Mouse (Mus musculus) adrenal gland, postnatal 25 days (tissue): ENCODE measurements around the gene Cnnm3. TPM values are rescaled to one million over a fixed set of nuclear protein-coding genes. Genes with fewer than 3 reads are reported as not detected.

ENCODE experiments used
- microRNA-seq, 2 experiments: library from miRNA; unstranded; fragments of <30 nt; microRNA quantifications; one replicate each; pipeline ENCODE4 v1.2.0; 2021
- total RNA-seq: library from RNA; stranded (reverse); gene quantifications from 2 replicates; pipeline ENCODE4 v1.2.3, GENCODE M21; 2021

Cnnm3 gene
- total RNA-seq, 1 experiment from 2014 or later = 53.2 TPM

Small RNAs within 50 kb of the gene (microRNA-seq; reads per million reads assigned to microRNA genes)
- 0 reads per million in 2 experiments for gene Gm47280

Other genes with a start within 250 kb of the Cnnm3 start
- gene Neurl3, start 237.2 kb upstream of the Cnnm3 start, total RNA-seq = 4.3 and 4.6 TPM in 2 replicates
- 2.7 and 3.5 TPM in 2 replicates for gene Arid5a, start 204.1 kb upstream of the Cnnm3 start, total RNA-seq
- 102 and 103 TPM in 2 replicates for gene Kansl3, start 142.7 kb upstream of the Cnnm3 start, total RNA-seq
- not detected in 2 replicates for gene Fer1l5, start 139.6 kb upstream of the Cnnm3 start, total RNA-seq
- gene Lman2l, start 66.6 kb upstream of the Cnnm3 start, total RNA-seq = 49.1 and 54.0 TPM in 2 replicates
- 4.8 and 5.2 TPM in 2 replicates for gene Cnnm4, start 40.2 kb upstream of the Cnnm3 start, total RNA-seq
- 14.5 and 15.4 TPM in 2 replicates for gene Ankrd23, start 25.0 kb downstream of the Cnnm3 start, total RNA-seq
- gene Gm42417, start 27.6 kb downstream of the Cnnm3 start, total RNA-seq = not detected in 2 replicates
- gene Ankrd39, start 35.6 kb downstream of the Cnnm3 start, total RNA-seq = 16.5 and 19.7 TPM in 2 replicates
- 19.7 and 24.2 TPM in 2 replicates for gene Sema4c, start 46.5 kb downstream of the Cnnm3 start, total RNA-seq
- 0.67 TPM in 1 of 2 replicates, not detected in the other for gene Fam178b, start 171.3 kb downstream of the Cnnm3 start, total RNA-seq
- gene Cox5b, start 179.6 kb downstream of the Cnnm3 start, total RNA-seq = 788 and 983 TPM in 2 replicates
- not detected in 2 replicates for gene 4933424G06Rik, start 198.3 kb downstream of the Cnnm3 start, total RNA-seq
- 119 and 140 TPM in 2 replicates for gene Actr1b, start 202.6 kb downstream of the Cnnm3 start, total RNA-seq
- 0.58 and 1.5 TPM in 2 replicates for gene Zap70, start 249.9 kb downstream of the Cnnm3 start, total RNA-seq